Mouse (Mus musculus): ENCODE results near the gene Scn5a.

Scn5a gene

DNA sequence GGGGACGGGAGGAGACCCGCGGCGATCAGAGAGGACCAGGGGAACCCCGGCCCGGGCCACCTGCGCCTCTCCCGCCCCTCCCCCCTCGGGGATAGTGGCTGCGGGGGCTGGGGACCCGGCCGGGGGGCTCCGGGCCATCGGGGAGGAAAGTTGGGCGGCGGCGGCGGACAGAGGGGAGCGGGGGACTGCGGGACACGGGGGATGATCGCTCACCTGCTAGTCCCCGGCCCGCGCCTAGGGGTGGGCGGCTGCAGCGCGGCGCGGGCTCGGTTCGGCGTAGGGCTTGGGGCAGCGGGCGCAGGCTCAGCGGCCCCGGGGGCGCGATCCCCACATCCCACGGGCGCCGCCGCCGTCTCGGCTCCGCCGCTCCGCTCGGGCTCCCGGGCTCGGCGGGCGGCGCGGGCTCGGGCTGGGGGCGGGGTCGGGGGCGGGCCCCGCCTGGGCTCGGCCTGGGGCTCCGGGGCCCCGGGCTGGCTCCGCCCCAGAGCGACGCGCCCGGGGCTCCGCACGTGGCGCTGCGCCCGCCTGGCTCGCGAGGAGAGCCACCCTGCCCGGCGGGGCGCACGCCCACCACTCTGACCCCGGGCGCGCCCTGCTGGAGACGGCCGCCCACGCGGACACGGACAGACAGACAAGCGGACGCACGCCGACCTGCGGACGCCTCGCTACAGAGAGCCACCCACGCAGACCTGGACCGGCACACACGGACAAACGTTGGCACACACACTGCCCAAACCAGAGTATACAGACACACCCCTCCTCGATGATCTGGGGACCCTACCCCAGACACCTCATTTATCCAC lies at the start of gene Scn5a:
TSS of gene Scn5a (minus strand) at position 381 of the 803 bp plus-strand sequence.
- no peak for DNase-seq

GRCm38 (mm10) chr9:119627227-119627626 lies 48.4 kb upstream of the Scn5a start:
- no peak for DNase-seq

DNA sequence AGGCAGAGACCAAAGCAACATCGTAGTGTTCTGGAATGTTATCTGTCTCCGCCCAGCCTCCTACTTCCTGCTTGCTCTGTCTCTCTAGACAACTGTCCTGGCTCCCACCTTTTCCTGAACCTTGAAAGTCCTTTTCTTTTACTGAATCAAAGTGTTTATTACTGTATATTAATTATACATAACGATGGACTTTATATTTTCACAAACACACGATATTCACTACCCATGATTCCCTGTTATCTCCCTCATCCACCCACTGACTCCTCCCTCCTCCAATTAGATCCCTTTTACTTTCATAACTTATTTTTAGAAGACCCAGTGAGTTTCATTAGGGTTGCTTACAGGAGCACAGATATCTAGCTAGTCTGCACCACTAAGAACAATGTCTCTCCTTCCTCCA lies 45.3 kb upstream of the Scn5a start:
- DNase-seq: no peak

DNA sequence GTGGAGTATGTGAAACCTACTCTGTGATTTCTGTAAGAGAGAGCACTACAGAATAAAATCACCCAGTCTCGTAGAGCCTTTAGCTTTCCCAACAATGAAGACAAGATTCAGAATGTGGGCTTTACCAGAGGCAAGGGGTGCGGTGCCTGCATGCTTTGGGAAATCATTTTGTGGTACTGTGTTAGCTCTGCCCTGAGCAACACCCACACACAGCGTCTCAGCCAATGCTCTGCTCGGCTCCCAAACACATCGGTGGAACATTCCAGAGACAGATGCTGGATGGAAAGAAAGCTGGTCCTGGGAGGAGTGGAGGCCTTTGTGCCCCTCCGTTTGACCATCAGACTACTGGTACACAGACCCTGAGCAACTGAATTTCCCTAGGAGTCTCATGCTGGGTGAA lies 36.0 kb upstream of the Scn5a start:
- DNase-seq: no peak

DNA sequence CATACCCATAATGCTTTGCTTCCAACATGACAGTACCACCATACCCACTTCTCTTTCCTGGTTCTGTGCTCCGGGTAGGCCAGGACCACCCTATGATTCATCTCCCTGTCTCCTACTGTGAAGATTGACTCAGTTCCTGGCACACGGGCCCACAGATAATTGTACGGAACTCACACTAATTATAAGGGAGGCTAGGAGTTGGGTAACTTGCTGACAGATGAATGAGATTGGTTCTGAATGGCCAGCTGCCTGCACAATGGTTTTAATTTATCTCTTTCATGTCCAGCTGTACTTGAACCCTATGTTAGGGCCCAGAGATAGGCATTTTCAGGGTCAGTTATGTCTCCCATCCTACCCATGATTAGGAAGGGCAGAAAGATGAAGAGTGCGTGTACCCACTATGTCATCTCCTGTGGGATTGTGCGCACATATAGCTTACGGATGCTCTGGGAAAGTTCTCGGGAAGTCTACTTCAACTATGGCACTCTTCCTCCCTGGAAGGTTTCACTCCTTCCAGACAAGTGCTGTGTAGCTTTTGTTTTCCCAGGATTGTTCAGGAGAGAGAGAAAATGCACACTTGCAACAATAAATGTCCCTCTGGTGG lies 31.8 kb upstream of the Scn5a start:
- no peak for DNase-seq

DNA sequence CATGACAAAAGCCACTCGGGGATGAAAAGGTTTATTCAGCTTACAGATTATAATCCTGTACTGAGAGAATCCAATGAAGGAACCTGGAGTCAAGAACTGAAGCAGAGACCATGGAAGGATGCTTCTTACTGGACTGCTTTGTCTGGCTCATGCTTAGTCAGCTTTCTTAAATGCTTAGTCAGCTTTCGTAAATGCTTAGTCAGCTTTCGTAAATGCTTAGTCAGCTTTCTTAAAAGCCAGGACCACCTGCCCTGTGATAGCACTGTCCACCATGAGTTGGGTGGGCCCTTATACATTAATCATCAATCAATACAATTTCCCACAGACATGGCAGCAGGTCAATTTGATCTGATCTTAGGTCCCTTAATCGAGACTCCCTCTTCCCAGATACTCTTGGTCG lies 28.1 kb upstream of the Scn5a start:
- DNase-seq: no peak

DNA sequence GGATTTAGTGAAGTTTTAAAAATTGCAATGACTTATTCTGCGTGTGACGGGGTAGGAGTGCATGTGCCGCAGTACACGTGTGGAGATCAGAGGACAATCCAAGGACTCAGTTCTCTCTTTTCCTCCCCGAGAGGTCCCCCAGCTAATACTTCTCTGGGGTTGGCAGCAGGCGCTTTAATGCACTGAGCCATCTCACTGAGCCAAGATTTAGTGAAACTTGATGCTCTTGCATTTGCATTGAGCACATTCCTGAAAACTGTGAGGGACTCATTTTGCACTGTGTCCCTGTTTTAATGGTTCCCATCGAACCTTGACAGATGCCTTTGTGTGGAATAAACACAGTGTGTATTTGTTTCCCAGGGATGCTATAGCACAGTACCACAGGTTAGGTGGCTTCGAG lies 25.8 kb upstream of the Scn5a start:
- DNase-seq: no peak

- no peak for DNase-seq
Observed at GRCm38 (mm10) chr9:119598501-119598900, 19.7 kb upstream of the Scn5a start.

GRCm38 (mm10) chr9:119597332-119597731 lies 18.5 kb upstream of the Scn5a start:
- DNase-seq: no peak

GRCm38 (mm10) chr9:119589592-119589991 lies 10.8 kb upstream of the Scn5a start:
- no peak for DNase-seq

DNA sequence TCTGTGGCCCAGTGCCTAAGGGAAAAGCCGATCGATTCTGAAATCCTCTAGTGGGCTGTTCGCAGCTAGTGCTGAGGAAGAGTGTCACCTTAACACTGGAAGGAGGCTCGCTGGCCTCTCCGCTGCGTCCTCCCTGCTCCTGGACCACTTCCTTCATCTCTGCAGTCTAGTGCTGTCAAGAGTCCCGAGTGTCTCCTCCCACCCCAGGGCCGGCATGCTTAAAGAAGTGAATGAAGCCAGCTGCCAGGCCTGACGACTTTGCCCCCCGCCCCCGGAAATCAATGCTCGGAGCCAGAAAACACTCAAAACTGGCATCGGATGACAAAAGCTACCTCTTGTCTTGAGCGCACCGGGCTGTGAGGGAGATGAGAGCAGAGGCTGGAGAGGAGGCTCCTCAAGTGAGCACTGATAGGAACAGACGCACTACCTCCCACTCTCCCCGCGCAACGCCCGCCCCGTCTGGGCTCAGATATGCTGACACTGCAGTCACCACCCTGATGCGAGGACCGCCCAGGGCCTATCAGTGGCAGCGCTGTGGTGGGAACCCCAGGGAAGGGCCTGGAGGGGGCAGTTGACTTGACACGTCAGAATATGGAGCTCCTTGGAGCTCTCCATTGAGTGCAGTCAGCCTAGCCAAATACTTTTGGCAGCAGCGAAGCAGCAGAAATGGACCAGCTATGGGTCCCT lies 10.1 kb upstream of the Scn5a start:
- DNase-seq: no peak

DNA sequence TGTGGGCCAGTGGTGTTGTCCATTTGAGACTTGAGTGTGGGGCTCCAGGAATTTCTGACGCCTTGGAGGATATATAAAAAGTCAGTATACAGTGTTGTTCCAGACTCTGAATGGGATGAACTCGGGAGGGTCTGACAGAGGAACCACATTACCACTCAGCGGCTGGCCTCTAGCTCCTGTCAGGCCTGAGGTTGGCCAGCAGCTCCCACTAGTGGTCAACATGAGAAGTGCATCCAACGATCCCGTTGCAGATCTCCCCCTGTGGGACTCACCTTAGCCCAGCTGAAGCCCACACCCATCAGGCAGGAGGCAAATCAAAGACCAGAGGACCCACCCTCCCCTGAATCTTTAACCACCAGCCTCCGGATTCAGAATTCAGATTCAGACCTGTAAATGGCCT lies 1.9 kb upstream of the Scn5a start:
- peak; percentile 73 for DNase-seq

GRCm38 (mm10) chr9:119580187-119580586 lies 1.4 kb upstream of the Scn5a start:
- DNase-seq: no peak

DNA sequence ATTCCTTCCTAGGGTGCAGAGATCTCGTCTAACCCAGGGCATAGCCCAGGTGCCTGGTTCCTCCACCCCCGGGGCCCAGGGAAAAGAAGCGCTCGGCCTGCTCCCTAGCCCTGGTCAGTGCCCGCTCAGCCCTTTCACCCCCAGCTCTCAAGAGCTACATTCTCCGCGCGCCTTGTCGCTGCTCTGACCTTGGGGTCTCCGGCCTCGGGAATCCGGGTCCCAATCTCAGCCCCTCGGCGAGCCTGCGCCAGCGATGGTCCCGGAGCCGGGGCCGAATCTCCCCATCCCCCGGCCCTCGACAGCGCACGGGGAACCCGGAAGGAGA lies 543 bp downstream of the Scn5a start:
- no peak for DNase-seq

GRCm38 (mm10) chr9:119576977-119577376 lies 1.8 kb downstream of the Scn5a start:
- no peak for DNase-seq

GRCm38 (mm10) chr9:119575732-119576131 lies 3.1 kb downstream of the Scn5a start:
- no peak for DNase-seq

GRCm38 (mm10) chr9:119574366-119574765 lies 4.5 kb downstream of the Scn5a start:
- no peak for DNase-seq

DNA sequence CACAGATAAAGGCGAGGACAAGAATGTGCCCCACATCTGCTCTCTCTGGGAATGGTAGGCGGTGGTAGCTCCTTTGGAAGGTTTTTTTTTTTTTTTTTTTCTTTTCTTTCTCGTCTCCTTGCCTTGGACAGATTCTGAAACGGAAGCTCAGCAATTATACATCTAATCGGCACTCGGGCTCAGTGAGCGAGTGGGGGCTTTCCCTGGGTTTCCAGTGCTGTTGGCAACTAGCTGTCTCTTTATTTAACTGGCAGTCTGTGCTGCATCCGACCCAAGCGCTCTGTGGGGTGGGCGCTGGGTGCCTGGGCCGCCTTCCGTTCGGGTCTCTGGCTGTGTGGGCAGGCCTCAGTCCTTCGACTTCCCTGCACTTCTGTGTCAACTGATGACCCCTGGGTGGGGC lies 5.8 kb downstream of the Scn5a start:
- DNase-seq: no peak

GRCm38 (mm10) chr9:119571411-119571888 lies 7.4 kb downstream of the Scn5a start:
- no peak for DNase-seq

DNA sequence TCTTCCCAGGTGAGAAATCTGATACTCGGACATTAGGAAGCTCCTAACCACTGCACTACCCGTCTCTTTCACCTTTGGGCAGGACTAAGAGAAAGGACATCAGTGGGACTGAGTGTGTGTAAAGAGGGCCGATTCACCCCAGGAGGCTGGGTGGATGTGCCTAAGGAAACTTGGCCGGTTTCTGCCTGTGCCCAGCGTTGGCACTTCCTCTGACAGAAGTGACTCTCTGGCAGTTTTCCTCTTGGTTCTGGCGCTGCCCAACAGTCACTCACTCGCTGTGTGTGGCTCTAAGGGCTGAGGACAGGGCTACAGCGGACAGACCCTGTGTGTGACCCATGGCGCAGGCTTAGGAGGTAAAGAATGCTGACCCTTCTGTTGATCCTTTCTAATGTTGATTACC lies 8.2 kb downstream of the Scn5a start:
- no peak for DNase-seq

GRCm38 (mm10) chr9:119568732-119569131 lies 10.1 kb downstream of the Scn5a start:
- DNase-seq: no peak

DNA sequence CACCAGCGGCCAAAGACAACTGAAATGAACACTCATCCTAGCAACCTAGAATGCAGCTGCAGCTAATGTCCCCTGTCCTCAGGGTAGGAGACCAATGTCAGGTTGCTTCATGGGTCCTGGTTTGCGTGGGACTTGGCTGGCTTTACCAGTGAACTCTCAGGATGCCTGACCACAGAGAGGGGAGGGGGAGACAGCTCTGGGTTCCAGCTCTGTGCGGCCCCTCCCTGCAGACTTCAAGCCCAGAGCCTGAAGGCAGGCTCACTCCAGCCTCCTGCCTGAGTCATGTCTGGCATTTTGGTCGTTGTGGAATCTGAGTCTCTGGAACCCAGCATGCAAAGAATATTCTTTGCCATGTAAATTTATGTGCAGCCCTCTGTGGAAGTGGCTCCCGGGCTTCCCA lies 11.0 kb downstream of the Scn5a start:
- DNase-seq: no peak

DNA sequence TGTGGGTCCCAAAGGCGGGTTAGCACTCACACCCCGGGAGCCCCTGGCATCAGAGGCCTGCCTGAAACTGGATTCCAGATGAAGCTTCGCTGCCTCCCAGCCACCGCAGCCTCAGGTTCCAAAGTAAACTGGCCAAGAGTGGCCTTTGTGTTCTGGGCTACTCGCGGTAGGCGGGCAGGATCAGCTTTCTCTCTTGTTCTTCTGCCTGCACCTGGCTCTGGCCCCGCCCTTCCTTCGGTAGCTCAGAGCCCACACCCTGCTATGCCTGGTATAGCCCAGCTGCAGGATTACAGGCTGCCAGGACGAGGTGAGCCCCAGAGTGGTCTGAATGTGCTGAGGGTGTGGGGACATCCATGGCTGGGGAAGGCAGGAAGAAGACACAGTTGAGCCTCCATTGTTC lies 12.6 kb downstream of the Scn5a start:
- no peak for DNase-seq

DNA sequence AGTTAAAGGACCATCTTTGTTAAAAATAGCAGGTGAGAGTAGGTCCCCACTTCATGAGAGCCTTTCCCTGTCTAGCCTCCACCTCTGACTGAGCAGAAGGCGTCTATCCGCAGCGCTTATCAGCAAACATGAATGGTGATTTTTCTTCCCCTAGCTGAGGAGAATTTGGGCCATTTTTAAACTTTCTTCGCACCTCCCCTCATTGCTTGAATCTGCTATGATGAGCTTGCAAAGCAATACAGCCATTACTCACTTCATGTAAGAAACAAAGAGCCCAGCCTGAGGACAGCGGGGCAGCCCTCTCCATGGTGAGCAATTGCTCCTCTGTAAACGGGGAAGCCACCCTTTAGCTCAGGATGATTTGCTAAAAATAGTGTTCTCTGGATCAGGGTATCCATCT lies 14.0 kb downstream of the Scn5a start:
- no peak for DNase-seq

Data from right cerebral cortex, postnatal 4 days (tissue).